8 mouse cellular contexts compared by ENCODE assay signal in the genomic region with DNA sequence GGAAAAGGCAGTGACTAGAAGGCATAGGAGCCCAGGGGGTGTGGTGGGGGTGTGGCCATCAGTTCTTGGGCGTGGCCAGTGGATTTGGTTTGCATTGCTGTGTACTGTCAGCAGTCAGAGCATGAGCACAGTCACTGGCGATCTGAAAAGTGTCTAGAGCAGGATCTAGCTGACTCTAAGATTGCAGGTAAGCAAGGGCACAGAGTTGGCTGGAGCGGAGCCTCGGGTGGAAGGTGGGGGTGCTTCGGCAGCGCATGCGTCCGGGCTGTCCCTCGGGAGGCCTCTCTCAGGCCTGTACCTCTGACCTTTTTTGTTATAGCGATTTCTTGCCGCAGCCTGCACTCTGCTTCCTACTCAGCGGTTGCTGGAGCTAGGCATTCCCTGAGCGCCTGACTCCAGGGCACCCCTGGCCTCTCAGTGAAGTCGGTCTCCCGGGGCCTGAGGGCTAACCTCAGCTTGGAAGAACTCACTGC. TPM values are rescaled to one million over a fixed set of nuclear protein-coding genes. Genes with fewer than 3 reads are reported as not detected.
DNase-seq lines count a peak whose midpoint lies in the region; ATAC-seq lines count a peak whose summit lies in the region.

Cd59a (plus strand) TSS at position 61 of the 473 bp plus-strand sequence.

- intact Hi-C loops in gastrocnemius, postnatal 14 days (cut with DNase I; ENCODE audit: low total_unique reads) = no loop called here

- peak; percentile 95 for DNase-seq in adrenal gland, adult 2 months
- peak; percentile 86 for DNase-seq in embryo, embryonic 11 days
- peak; percentile 71 for DNase-seq in gastrocnemius, postnatal 14 days
- DNase-seq in induced T-regulatory cell, adult 2 months (ENCODE audit: low read depth) = peak; percentile 59
- peak; percentile 23 to 41 for DNase-seq in left cerebral cortex, adult 8-10 months (ENCODE audit: low spot score in 2 of 2)
- peak; percentile 41 for DNase-seq in right cerebral cortex, postnatal 14 days
- peak; percentile 92 for DNase-seq in yolk sac, embryonic 10.5 days (ENCODE audit: low spot score)

- ATAC-seq in megakaryocyte, adult 5-6 weeks (ENCODE audit: poor library complexity, severe bottlenecking) = peak; percentile 81

RNA-seq across cellular contexts. Expression of gene Cd59a, which starts in this region (rescaled TPM):
- total RNA-seq in adrenal gland, adult 2 months (2021) = 100 to 1,000 TPM; 113 to 117 TPM
- polyA plus RNA-seq in adrenal gland, adult 2 months (2012; rRNA removed) = 24.5 and 30.9 TPM in 2 replicates
- total RNA-seq in gastrocnemius, postnatal 14 days (2021) = 10 to 100 TPM; 22.1 to 23.6 TPM
- total RNA-seq in left cerebral cortex, adult 8-10 months (2022) = 1 to 10 TPM; 4.3 to 8.0 (median 7.0) TPM
- total RNA-seq in megakaryocyte, adult 5-6 weeks (2015) = 0.13 and 1.8 TPM in 2 replicates
- 0.15 and 1.2 TPM in 2 replicates for total RNA-seq in megakaryocyte, adult 5-6 weeks (2017)

Comparison
In these comparisons a context has a peak if more than half of its experiments do, and no peak if none do; other contexts are left out.
1. Peak in every context shown above with its lines: DNase-seq and ATAC-seq.
2. RNA of gene Cd59a (total RNA-seq): 113 to 117 TPM in adrenal gland, adult 2 months; 22.1 to 23.6 TPM in gastrocnemius, postnatal 14 days, 4.3 to 8.0 TPM in left cerebral cortex, adult 8-10 months and 0.13 to 1.8 TPM in megakaryocyte, adult 5-6 weeks; every median in the first group is over 4 times any median in the second.
3. DNase-seq: peak in every context shown above with its lines; median percentile 95 in adrenal gland, adult 2 months; 92 in yolk sac, embryonic 10.5 days; 86 in embryo, embryonic 11 days; 71 in gastrocnemius, postnatal 14 days; 59 in induced T-regulatory cell, adult 2 months; 41 in right cerebral cortex, postnatal 14 days; 32 in left cerebral cortex, adult 8-10 months.